Mouse (Mus musculus) T-helper 17 cell (primary cell): ENCODE data around the gene Cpne9.
"Not testable (repeated sequence)": the region's sequence is repeated elsewhere in the genome, so short reads cannot be mapped to it uniquely, and the experiment has no call there.

Experiments used
- in situ Hi-C, 2 experiments: fragments of 300-600 bp; cut with MboI, MseI; formaldehyde crosslinking; loops; 1 replicate in 1 of 2; 2 replicates in 1 of 2; pipeline ENCODE4 v1.15.1; 2025; ENCODE audit warnings: high pct_unique_total_duplicates in 2 of 2

Cpne9 gene

DNA sequence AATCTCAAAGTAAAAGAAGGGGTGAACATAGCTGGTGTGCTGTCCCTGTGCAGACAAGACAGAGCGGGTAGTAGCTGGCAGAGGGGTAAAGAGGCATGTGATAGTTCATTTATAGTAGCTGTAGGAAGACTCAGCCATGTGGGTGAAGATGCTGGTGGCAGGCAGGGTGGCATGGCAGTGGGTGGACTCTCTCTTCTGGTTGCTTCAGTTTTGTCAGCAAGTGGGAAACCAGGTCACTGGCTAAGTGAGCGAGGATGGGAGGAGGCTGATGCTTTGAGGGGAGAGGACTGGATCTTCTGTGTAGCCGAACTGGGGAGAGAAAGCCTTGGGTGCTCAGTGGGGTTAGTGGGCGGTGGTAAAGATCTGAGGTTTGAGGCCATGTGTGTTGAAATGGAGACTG lies 5.1 kb downstream of the Cpne9 start:
- in situ Hi-C loops: no loop called here

GRCm38 (mm10) chr6:113289346-113289745 lies 7.2 kb downstream of the Cpne9 start:
- in situ Hi-C loops: no loop called here

- in situ Hi-C loops: no loop called here
Observed at GRCm38 (mm10) chr6:113290346-113290745, 8.2 kb downstream of the Cpne9 start.

DNA sequence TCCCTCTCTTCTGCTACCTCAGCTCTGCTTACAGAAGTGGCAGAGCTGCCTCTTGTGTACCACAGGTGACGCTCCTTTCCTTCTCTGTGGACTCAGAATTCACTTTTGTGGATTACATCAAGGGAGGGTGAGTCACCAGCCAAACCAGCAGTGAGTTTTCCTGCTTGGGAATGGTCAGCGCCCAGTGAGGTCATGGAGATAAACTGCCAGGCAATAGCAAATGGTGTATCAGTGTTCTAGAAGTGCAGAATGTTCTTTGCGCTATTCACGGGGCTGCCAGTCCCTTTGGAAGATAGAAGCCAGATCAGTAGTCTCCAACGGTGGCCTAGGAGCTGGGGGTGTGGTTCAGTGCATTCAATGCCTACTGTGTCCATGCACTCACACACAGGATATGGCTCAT lies 10.8 kb downstream of the Cpne9 start:
- in situ Hi-C loops: no loop called here

- in situ Hi-C loops: no loop called here
Observed at GRCm38 (mm10) chr6:113296046-113296445, 13.9 kb downstream of the Cpne9 start.

GRCm38 (mm10) chr6:113296639-113297038 lies 14.5 kb downstream of the Cpne9 start:
- in situ Hi-C loops: no loop called here

- in situ Hi-C loops: loop anchor here (5.0 to 10.0 kb wide), 3 partner anchors 59 to 259 kb away; partner anchors contain the start of gene Thumpd3 (in 1 of the 2)
Observed at GRCm38 (mm10) chr6:113301350-113301749, 19.2 kb downstream of the Cpne9 start.

GRCm38 (mm10) chr6:113302258-113302657 lies 20.2 kb downstream of the Cpne9 start:
- in situ Hi-C loops: loop anchor here (5.0 to 10.0 kb wide), 3 partner anchors 60 to 260 kb away; partner anchors contain the start of gene Thumpd3 (in 1 of the 2)

DNA sequence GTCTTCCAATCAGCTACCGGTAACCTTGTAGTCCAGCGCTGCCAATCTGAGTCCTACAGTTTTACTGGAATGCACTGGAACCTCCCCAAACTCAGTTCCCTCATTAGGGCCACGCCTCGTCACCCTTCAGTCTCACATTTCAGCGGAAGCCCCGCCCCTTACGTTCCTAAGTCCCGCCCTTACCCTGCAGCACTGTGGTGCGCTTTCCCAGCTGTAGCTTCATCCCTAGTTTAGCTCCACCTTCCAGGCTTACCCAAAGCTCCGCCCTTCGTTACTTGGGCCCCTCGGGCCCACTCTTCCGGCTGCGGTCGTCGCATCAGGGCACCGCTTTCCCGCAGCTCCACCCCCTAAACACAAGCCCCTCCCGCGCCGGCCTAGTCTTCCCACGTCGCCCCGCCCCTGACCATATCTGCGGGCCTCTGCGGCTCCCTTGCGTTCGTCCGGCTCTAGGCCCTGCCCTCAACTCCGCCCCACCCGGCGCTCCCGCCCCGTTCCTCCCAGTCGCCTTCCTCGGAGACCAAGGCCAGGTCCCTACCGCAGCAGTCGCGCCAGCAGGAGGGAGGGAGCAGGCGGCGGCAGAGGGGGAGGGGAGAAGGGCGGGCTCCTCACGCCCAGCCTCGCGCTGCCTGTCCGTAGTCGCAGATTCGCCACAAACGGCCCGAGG lies 24.3 kb downstream of the Cpne9 start:
- in situ Hi-C loops: loop anchor here in 1 of 2 experiments (10.0 kb wide), 1 partner anchor 262 kb away; the partner anchor contains the start of gene Thumpd3

GRCm38 (mm10) chr6:113306986-113307349 lies 24.9 kb downstream of the Cpne9 start, which contains the start of gene Brpf1:
Brpf1 (plus strand) TSS chr6:113307137.
- in situ Hi-C loops: loop anchor here in 1 of 2 experiments (10.0 kb wide), 1 partner anchor 262 kb away; the partner anchor contains the start of gene Thumpd3

GRCm38 (mm10) chr6:113307481-113308121 lies 25.5 kb downstream of the Cpne9 start:
- in situ Hi-C loops: loop anchor here in 1 of 2 experiments (10.0 kb wide), 1 partner anchor 263 kb away; the partner anchor contains the start of gene Thumpd3

DNA sequence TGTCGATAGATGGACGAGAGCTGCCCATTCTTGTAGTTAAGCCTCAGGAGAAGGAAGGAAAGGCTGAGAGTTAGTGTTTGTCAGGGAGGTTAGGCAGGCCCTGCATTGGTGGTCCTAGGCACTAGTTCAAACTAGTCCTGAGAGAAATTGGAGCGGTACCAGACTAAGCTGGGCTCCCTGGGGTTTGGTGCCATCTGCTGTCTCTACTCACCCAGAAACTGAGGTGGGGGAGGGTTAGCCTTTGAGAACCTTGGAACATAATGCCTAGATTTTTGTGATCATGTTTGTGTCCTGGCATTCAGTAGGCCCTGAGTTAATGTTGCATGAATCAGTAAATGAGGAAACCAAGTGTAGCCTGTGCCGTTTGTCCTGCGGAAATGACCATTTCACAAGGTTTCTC lies 26.0 kb downstream of the Cpne9 start:
- in situ Hi-C loops: loop anchor here in 1 of 2 experiments (10.0 kb wide), 1 partner anchor 263 kb away; the partner anchor contains the start of gene Thumpd3

DNA sequence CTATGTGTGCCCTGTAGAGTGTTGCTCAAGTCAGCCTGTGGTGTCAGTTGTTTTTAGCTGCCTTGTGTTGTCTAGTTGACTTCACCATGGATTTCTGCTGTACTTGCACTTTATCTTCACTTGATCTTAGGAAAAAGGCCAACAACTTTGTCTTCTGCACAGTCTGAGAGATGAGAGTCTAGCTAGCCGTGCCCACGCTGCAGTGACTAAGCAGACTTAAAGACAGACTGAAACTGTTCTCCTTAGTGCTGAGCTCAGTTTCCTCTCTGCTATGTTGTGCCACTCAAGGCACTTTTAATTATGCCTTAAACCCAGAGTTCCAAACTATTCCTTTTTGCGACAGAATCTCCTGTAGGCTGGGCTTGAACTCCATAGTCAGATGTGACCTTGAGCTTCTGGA lies 33.9 kb downstream of the Cpne9 start:
- in situ Hi-C loops: loop anchor here (10.0 kb wide), 2 partner anchors 181 to 389 kb away; no protein-coding TSS in a partner anchor

DNA sequence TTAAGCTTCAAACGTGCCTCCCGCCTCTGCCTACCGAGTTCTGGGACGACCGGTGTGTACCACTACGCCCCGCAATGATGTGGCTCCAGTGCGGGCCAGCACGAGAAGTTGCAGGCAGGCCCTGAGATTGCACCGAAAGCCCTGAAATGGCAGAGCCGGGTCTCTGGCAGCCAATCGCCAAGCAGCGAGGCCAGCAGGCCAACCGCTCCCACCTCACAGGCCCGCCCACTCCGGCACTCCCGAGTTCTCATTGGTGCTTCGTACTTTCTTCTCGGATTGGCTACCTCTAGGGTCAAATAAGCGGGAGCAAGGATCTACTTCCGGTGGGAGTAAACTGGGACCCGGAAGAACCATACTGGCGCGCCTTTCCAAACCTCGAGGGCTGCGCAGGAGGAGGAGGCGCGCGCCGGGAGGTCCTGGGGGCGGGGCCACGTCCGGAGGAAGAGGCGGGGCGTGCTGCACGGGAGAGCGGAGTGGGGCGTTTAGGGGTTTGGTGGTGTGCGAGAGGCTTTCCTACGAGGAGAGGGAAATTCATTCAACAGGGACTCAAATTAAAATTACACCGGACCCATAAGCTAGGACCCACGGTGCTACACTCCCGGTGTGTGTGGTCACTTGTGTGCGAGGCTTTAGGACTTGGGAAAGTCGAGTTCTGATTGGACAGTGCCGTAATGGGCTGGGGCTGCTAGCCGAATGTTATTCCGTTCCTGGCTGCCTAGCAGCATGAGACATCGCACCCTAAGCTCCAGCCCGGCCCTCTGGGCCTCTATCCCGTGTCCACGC lies 44.6 kb downstream of the Cpne9 start, which contains the start of gene Ogg1:
Gene Ogg1, plus strand, starts transcription at position 440 of the 783 bp plus-strand sequence.
- in situ Hi-C loops: no loop called here

- in situ Hi-C loops: no loop called here
Observed at GRCm38 (mm10) chr6:113329396-113329795, 47.3 kb downstream of the Cpne9 start.

GRCm38 (mm10) chr6:113330547-113330946 lies 48.4 kb downstream of the Cpne9 start:
- in situ Hi-C loops: no loop called here

- in situ Hi-C loops: no loop called here
Observed at GRCm38 (mm10) chr6:113331721-113332120, 49.6 kb downstream of the Cpne9 start.

- in situ Hi-C loops: not testable (repeated sequence)
Observed at GRCm38 (mm10) chr6:113332734-113333133, 50.6 kb downstream of the Cpne9 start.

DNA sequence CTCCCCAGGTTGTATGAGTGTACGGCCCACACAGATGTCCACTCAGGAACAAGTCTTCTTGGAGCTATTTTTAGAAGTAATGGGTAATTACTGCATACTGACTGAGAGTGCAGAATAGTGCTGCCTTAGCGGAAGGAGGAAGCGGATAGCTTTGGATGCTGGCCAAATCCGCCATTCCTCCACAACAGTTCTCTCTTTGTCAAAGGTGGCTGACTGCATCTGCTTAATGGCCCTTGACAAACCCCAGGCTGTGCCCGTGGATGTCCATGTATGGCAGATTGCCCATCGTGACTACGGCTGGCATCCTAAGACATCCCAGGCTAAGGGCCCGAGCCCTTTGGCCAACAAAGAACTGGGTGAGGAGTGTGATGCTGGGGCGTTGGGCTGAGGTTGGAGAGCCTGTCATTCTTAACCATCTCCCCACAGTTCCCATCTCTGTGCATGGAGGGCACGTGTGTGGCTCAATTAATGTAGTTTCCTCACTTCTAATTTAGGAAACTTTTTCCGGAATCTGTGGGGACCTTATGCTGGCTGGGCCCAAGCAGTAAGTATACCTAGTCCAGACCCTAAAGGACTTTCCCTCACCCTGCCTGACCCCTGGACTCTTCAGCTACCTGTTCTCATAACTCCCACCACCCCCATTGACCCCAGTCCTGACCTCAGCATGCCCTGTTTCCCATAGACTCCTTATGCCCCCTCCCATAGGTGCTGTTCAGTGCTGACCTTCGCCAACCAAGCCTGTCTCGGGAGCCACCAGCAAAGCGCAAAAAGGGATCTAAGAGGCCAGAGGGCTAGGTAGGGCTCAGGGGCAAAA lies 51.2 kb downstream of the Cpne9 start:
- in situ Hi-C loops: no loop called here

GRCm38 (mm10) chr6:113334216-113334615 lies 52.1 kb downstream of the Cpne9 start:
- in situ Hi-C loops: no loop called here
